Mouse (Mus musculus) C2C12 (cell line): Measurements from ENCODE around the gene St3gal2. TPM values are rescaled to one million over a fixed set of nuclear protein-coding genes. Genes with fewer than 3 reads are reported as not detected.
A peak's percentile ranks its signal among the peaks of the same experiment; 100 is the strongest.

ENCODE experiments used
- H3K27me3 ChIP-seq: one replicate; pipeline ENCODE4 v1.6.1; 2011; ENCODE audit not compliant: control insufficient read depth, insufficient read depth, insufficient read length
- H3K36me3 ChIP-seq: one replicate; pipeline ENCODE4 v1.6.1; 2011; ENCODE audit not compliant: control insufficient read depth, insufficient read depth
- H3K4me3 ChIP-seq: one replicate; pipeline ENCODE4 v1.5.1; 2011; ENCODE audit warnings: mild to moderate bottlenecking, control low read depth; ENCODE audit not compliant: poor library complexity, insufficient read depth, severe bottlenecking
- H3K79me2 ChIP-seq: one replicate; pipeline ENCODE4 v1.6.1; 2011; ENCODE audit not compliant: control insufficient read depth, insufficient read depth
- H3K79me3 ChIP-seq: one replicate; pipeline ENCODE4 v1.6.1; 2011; ENCODE audit warnings: low read depth, control low read depth
- H3ac ChIP-seq: one replicate; pipeline ENCODE3; 2011; ENCODE audit warnings: low read depth; ENCODE audit not compliant: control insufficient read depth, insufficient read length
- CEBPB ChIP-seq: IDR thresholded peaks from one replicate; pipeline ENCODE4 v1.6.1; 2011; ENCODE audit warnings: low read depth, mild to moderate bottlenecking, control low read depth, moderate library complexity
- CTCF ChIP-seq: IDR thresholded peaks from one replicate; pipeline ENCODE4 v1.5.1; 2011; ENCODE audit not compliant: control insufficient read depth, insufficient read depth, insufficient read length
- FOSL1 ChIP-seq: IDR thresholded peaks from one replicate; pipeline ENCODE4 v1.8.0; 2011; ENCODE audit warnings: mild to moderate bottlenecking, low read length; ENCODE audit not compliant: poor library complexity, insufficient read depth, severe bottlenecking
- MAX ChIP-seq: IDR thresholded peaks from one replicate; pipeline ENCODE4 v1.6.1; 2011; ENCODE audit warnings: mild to moderate bottlenecking, control low read depth
- MYOD1 ChIP-seq: IDR thresholded peaks from one replicate; pipeline ENCODE4 v1.6.1; 2011; ENCODE audit warnings: low read depth; ENCODE audit not compliant: control insufficient read depth, insufficient read length
- MYOG ChIP-seq: IDR thresholded peaks from one replicate; pipeline ENCODE4 v1.6.1; 2011; ENCODE audit not compliant: control insufficient read depth, insufficient read length; ENCODE audit errors: extremely low read depth
- USF1 ChIP-seq: IDR thresholded peaks from one replicate; pipeline ENCODE4 v1.6.1; 2011; ENCODE audit warnings: low read depth, mild to moderate bottlenecking, control low read depth, moderate library complexity
- polyA plus RNA-seq: library from polyadenylated mRNA; unstranded; fragments of >200 nt; fragmentation: generic; extraction: Trizol; gene quantifications from one replicate; pipeline ENCODE4 v1.2.1, GENCODE M21; 2012; ENCODE audit warnings: missing spikeins

St3gal2 gene
- polyA plus RNA-seq, 1 experiment = 23.3 TPM

GRCm38 (mm10) chr8:110931176-110931939 lies 11.6 kb downstream of the St3gal2 start:
- no peak overlapping the region for H3K4me3 ChIP-seq
- peak overlapping the region; percentile 12 for H3ac ChIP-seq
- H3K79me2 ChIP-seq = peaks cover 86% of the 10 kb centered on the region
- TF ChIP-seq MYOD1 = peak; percentile 32
- no peak for TF ChIP-seq FOSL1
- no peaks in the 10 kb centered on the region for H3K27me3 ChIP-seq
- H3K79me3 ChIP-seq = peaks cover 9% of the 10 kb centered on the region
- H3K36me3 ChIP-seq = no peaks in the 10 kb centered on the region

- Histone ChIP-seq H3K79me3 (peaks cover 13% of the 10 kb centered on the region), H3K4me3 (no peak overlapping the region), H3K27me3 (no peaks in the 10 kb centered on the region), H3ac (no peak overlapping the region), H3K79me2 (peaks cover 82% of the 10 kb centered on the region), H3K36me3 (peaks cover 2% of the 10 kb centered on the region)
- TF ChIP-seq MYOG (no peak), CTCF (no peak), CEBPB (no peak), FOSL1 (no peak), MYOD1 (peak; percentile 92)
Observed at GRCm38 (mm10) chr8:110932444-110932843, 12.7 kb downstream of the St3gal2 start.

GRCm38 (mm10) chr8:110933272-110933671 lies 13.6 kb downstream of the St3gal2 start:
- TF ChIP-seq MYOG = no peak
- no peak for TF ChIP-seq CEBPB
- TF ChIP-seq MAX = no peak
- no peak for TF ChIP-seq MYOD1
- TF ChIP-seq USF1 = no peak
- TF ChIP-seq CTCF = no peak
- no peak for TF ChIP-seq FOSL1

GRCm38 (mm10) chr8:110936217-110936616 lies 16.5 kb downstream of the St3gal2 start:
- Histone ChIP-seq H3K79me2 (peaks cover 75% of the 10 kb centered on the region), H3K79me3 (peaks cover 19% of the 10 kb centered on the region), H3K27me3 (no peaks in the 10 kb centered on the region), H3K4me3 (no peak overlapping the region), H3ac (no peak overlapping the region), H3K36me3 (peaks cover 3% of the 10 kb centered on the region)
- no peak for TF ChIP-seq USF1
- TF ChIP-seq MAX = no peak
- TF ChIP-seq MYOG = no peak
- no peak for TF ChIP-seq FOSL1
- TF ChIP-seq MYOD1 = no peak
- no peak for TF ChIP-seq CEBPB
- no peak for TF ChIP-seq CTCF

More at GRCm38 (mm10) chr8:110933272-110933671, 13.6 kb downstream of the St3gal2 start:
- no peak overlapping the region for H3ac ChIP-seq
- peaks cover 3% of the 10 kb centered on the region for H3K36me3 ChIP-seq
- H3K79me3 ChIP-seq = peaks cover 14% of the 10 kb centered on the region
- H3K27me3 ChIP-seq = no peaks in the 10 kb centered on the region
- H3K4me3 ChIP-seq = no peak overlapping the region
- peaks cover 82% of the 10 kb centered on the region for H3K79me2 ChIP-seq

- Histone ChIP-seq H3K79me3 (peaks cover 13% of the 10 kb centered on the region), H3K79me2 (peaks cover 70% of the 10 kb centered on the region), H3K36me3 (peaks cover 3% of the 10 kb centered on the region), H3ac (no peak overlapping the region), H3K27me3 (no peaks in the 10 kb centered on the region), H3K4me3 (no peak overlapping the region)
- TF ChIP-seq FOSL1 (no peak), USF1 (no peak), MYOG (no peak), MAX (no peak), CEBPB (no peak), MYOD1 (no peak), CTCF (no peak)
Observed at GRCm38 (mm10) chr8:110938882-110939589, 19.3 kb downstream of the St3gal2 start.
